Mouse (Mus musculus): ENCODE data around the gene Mospd3.

DNA sequence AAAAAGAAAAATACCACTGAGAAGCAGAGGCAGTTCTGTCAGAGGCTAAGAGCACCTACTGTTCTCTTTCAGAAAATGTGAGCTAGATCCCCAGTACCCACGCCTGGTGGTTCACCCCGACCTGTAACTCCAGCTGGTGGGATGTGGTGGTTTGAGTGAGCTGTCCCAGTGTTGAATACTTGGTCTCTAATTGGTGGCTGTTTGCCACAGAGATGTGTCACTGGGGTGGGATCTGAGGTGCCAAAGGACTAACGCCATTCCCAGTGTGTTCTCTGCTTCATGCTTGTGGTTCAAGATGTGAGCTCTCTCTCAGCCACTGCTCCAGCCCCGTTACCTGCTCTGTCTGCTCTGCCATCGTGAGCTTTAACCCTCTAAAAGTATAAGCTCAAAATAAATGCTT is 10.4 kb downstream of the Mospd3 start:
- TF ChIP-seq CTCF (IDR thresholded peaks at IDR 0.05; ENCODE audit: insufficient read depth, low read length) (no peak), POLR2A (IDR thresholded peaks at IDR 0.05; ENCODE audit: borderline replicate concordance, extremely low read depth, low read depth, low read length) (no peak)
